Mouse (Mus musculus) E14TG2a.4 (cell line): ENCODE measurements around the gene Vgf.

Experiments
- CTCF ChIP-seq: conservative IDR thresholded peaks from 2 replicates; pipeline ENCODE4 v1.5.1; 2014; ENCODE audit warnings: low read length
- NANOG ChIP-seq: IDR thresholded peaks from 2 replicates; pipeline ENCODE4 v1.6.1; 2014; ENCODE audit warnings: borderline replicate concordance, low read length, mixed read lengths
- POU5F1 ChIP-seq: IDR thresholded peaks from 2 replicates; pipeline ENCODE4 v1.6.1; 2014; ENCODE audit warnings: low read length, borderline replicate concordance

- TF ChIP-seq CTCF (no peak), POU5F1 (no peak), NANOG (no peak)
Observed at GRCm38 (mm10) chr5:136989801-136990200, 36.4 kb upstream of the Vgf start.
